Mouse (Mus musculus): Measurements from ENCODE around the gene Gm17783. TPM values are rescaled to one million over a fixed set of nuclear protein-coding genes. Genes with fewer than 3 reads are reported as not detected.

Gm17783 gene
- not detected in 2 replicates for polyA plus RNA-seq (2021; fragmentation: Nextera tagmentation)
- long read RNA-seq, experiment 1: 0 reads
- long read RNA-seq, experiment 2: 0 reads

GRCm38 (mm10) chr16:45531950-45532349 is at the start of gene Gm17783:
Gene Gm17783, minus strand, starts transcription at chr16:45532050.

GRCm38 (mm10) chr16:45535009-45535408 is 3.2 kb upstream of the Gm17783 start, which contains the start of gene Slc9c1:
Gene Slc9c1, plus strand, starts transcription at chr16:45535309.

GRCm38 (mm10) chr16:45492927-45493326 is 38.9 kb downstream of the Gm17783 start, which contains the start of gene Gm609:
Gene Gm609, minus strand, starts transcription at chr16:45492969.

Other genes with a start within 250 kb of the Gm17783 start
- gene Cd200, start 123.0 kb downstream of the Gm17783 start, polyA plus RNA-seq (2021; fragmentation: Nextera tagmentation): 119 and 126 TPM in 2 replicates
- gene Gm609, start 39.1 kb downstream of the Gm17783 start, polyA plus RNA-seq (2021; fragmentation: Nextera tagmentation): 0.10 and 0.13 TPM in 2 replicates
- gene Slc9c1, start 3.3 kb upstream of the Gm17783 start, polyA plus RNA-seq (2021; fragmentation: Nextera tagmentation): not detected in 2 replicates
- gene Gcsam, start 78.3 kb upstream of the Gm17783 start, polyA plus RNA-seq (2021; fragmentation: Nextera tagmentation): not detected in 2 replicates
- 0.11 and 0.12 TPM in 2 replicates for gene BC016579, start 122.0 kb upstream of the Gm17783 start, polyA plus RNA-seq (2021; fragmentation: Nextera tagmentation)
- 2.9 and 3.8 TPM in 2 replicates for gene Tmprss7, start 161.6 kb upstream of the Gm17783 start, polyA plus RNA-seq (2021; fragmentation: Nextera tagmentation)
- 731 and 780 TPM in 2 replicates for gene Tagln3, start 192.6 kb upstream of the Gm17783 start, polyA plus RNA-seq (2021; fragmentation: Nextera tagmentation)
- gene Abhd10, start 210.9 kb upstream of the Gm17783 start, polyA plus RNA-seq (2021; fragmentation: Nextera tagmentation): 21.7 and 33.0 TPM in 2 replicates

Data from left cerebral cortex, adult 6 months (tissue).